Mouse (Mus musculus): Measurements from ENCODE around the gene Srpk2.

DNA sequence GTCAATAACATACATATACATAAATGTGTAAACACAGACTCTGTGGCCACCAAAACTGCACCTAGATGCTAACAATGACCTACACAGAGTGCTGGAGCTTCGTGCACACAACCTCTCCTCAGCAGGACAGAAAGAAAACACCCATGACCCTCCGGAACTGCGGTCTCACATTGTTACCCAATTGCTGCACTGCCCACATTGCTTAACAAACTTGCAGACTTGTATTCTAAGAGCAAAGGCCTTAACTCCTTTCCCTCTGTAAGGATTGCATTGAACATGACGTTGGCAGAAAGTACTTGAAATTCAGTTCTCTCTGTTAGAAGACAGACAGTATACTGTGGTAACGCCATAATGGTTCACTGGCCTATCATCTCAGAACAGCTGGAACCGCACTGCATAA lies 118.0 kb downstream of the Srpk2 start:
- no peak for TF ChIP-seq CTCF (IDR thresholded peaks at IDR 0.05)
- no peak for TF ChIP-seq EP300 (IDR thresholded peaks at IDR 0.05; ENCODE audit: insufficient read depth, low read depth, low read length)

Measured in heart, adult 2 months (tissue).